Mouse (Mus musculus): Measurements from ENCODE around the gene Arid3b.

The Arid3b gene

DNA sequence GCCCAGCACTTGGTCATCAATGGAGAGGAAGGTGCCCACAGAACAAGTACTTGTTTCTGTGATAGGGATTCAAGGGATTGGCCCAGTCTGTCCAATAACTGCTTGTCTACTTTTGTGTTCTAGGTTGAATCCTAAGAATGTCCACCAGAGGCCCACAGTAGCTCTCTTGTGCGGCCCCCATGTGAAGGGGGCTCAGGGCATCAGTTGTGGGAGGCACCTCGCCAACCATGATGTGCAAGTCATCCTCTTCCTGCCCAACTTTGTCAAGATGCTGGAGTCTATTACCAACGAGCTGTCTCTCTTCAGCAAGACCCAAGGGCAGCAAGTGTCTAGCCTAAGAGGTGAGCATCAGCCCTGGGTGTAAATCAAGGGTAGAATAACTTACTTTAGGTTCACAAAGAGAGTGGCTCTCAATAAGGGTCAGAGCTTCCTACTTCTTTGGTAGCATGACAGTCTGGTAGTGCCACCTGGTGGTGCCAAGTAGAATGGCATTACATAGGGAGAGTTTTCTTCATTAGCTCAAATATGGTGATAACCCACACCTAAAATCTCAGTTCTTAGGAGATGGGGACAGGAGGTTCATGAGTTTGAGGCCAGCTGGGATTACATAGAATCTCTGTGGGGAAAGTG, 92.0 kb downstream of the Arid3b start:
- peak; percentile 62 for DNase-seq
